In genomic region chr12:81915176-81915950, GRCm38 (mm10) we compare ENCODE assay signal across 8 mouse cellular contexts. TPM values are rescaled to one million over a fixed set of nuclear protein-coding genes. Genes with fewer than 3 reads are reported as not detected.
DNase-seq lines count a peak whose midpoint lies in the region; ATAC-seq and TF ChIP-seq lines count a peak whose summit lies in the region.
"Had no signal": no experiment of that assay in that cellular context is flagged by ENCODE, and none has a peak within 500 bp of the region (broad histone marks: within the 10 kb centered on the region; RNA-seq: fewer than 3 reads in every experiment).

No protein-coding gene starts in this region.

- WGBS in embryonic facial prominence, embryonic 14.5 days = 60% methylated on average over 2 of the region's 2 CpGs

- peak; percentile 10 for DNase-seq in G1E (ENCODE audit: low spot score)
- DNase-seq in adrenal gland, postnatal 25 days = peak; percentile 68
- DNase-seq in embryonic facial prominence, embryonic 14.5 days (ENCODE audit: low spot score) = peak; percentile 78
- peak; percentile 84 to 86 for DNase-seq in heart, postnatal 10 days
- peak; percentile 44 to 87 for DNase-seq in layer of hippocampus, adult 18-20 months (ENCODE audit: low spot score in 2 of 2)
- peak; percentile 80 for DNase-seq in lung, postnatal 25 days (ENCODE audit: low spot score)
- peak; percentile 65 to 66 for DNase-seq in right cerebral cortex, postnatal 36 days (ENCODE audit: low spot score in 2 of 2)

- TF ChIP-seq CTCF in G1E (IDR thresholded peaks at IDR 0.05; ENCODE audit: low read depth, low read length) = peak; percentile 62; the same call in 1 of the 2 replicates

- no peak overlapping the region for H3K4me2 ChIP-seq in embryonic facial prominence, embryonic 14.5 days (ENCODE audit: low read depth, low read length)

- peaks cover 2% of the 10 kb centered on the region for H3K27me3 ChIP-seq in G1E (ENCODE audit: insufficient read depth, low read length)
- no peaks in the 10 kb centered on the region for H3K27me3 ChIP-seq in embryonic facial prominence, embryonic 14.5 days (replicated peaks; ENCODE audit: control insufficient read depth, insufficient read depth, low read length)

- H3K9ac ChIP-seq in embryonic facial prominence, embryonic 14.5 days (ENCODE audit: low read depth, low read length) = no peak overlapping the region

- H3K4me1 ChIP-seq in G1E (ENCODE audit: insufficient read depth, low read depth, low read length) = no peaks in the 10 kb centered on the region
- H3K4me1 ChIP-seq in embryonic facial prominence, embryonic 14.5 days (ENCODE audit: control insufficient read depth, insufficient read depth, low read length) = peaks cover 8% of the 10 kb centered on the region

- H3K36me3 ChIP-seq in G1E (replicated peaks) = no peaks in the 10 kb centered on the region
- peaks cover 34% of the 10 kb centered on the region for H3K36me3 ChIP-seq in embryonic facial prominence, embryonic 14.5 days (ENCODE audit: control insufficient read depth, insufficient read depth, low read length)

- intact Hi-C loops in heart, postnatal 10 days (cut with DNase I) = loop anchor here (1.0 to 5.0 kb wide), 3 partner anchors 56 to 298 kb away; no protein-coding TSS in a partner anchor

- H3K4me3 ChIP-seq in G1E (ENCODE audit: low read depth, low read length) = no peak overlapping the region
- H3K4me3 ChIP-seq in embryonic facial prominence, embryonic 14.5 days (ENCODE audit: low read depth, low read length) = no peak overlapping the region

- peak; percentile 45; the same call in 1 of the 2 replicates for ATAC-seq in G1E (ENCODE audit: extremely low read depth, insufficient number of reproducible peaks, low FRiP score, poor library complexity, severe bottlenecking)
- ATAC-seq in embryonic facial prominence, embryonic 14.5 days (ENCODE audit: low read depth) = peak; percentile 50; the same call in 1 of the 2 replicates

- no peak overlapping the region for H3K27ac ChIP-seq in embryonic facial prominence, embryonic 14.5 days (replicated peaks; ENCODE audit: low read depth, low read length)
- H3K27ac ChIP-seq: macrophage had no signal

- no peaks in the 10 kb centered on the region for H3K9me3 ChIP-seq in G1E (replicated peaks)
- no peaks in the 10 kb centered on the region for H3K9me3 ChIP-seq in embryonic facial prominence, embryonic 14.5 days (ENCODE audit: control insufficient read depth, low read length)

RNA-seq across cellular contexts. Expression of gene Pcnx, which starts 55.5 kb away (rescaled TPM):
- total RNA-seq in G1E (2014; fragmentation: Nextera tagmentation) = not detected in 2 replicates
- total RNA-seq in G1E (2017) = 0.23 and 0.27 TPM in 2 replicates
- polyA plus RNA-seq in G1E (2012) = not detected in 2 replicates
- total RNA-seq in adrenal gland, postnatal 25 days (2021) = 64.0 and 72.0 TPM in 2 replicates
- 16.7 and 20.0 TPM in 2 replicates for polyA plus RNA-seq in embryonic facial prominence, embryonic 14.5 days (2014; fragmentation: Nextera tagmentation; extraction: Ambion mirVana)
- 10 to 100 TPM; 79.2 to 79.6 TPM for total RNA-seq in heart, postnatal 10 days (2021)
- total RNA-seq in layer of hippocampus, adult 18-20 months (2021) = 100 to 1,000 TPM; 101 to 115 TPM

Comparison
In these comparisons a context has a peak if more than half of its experiments do, and no peak if none do; other contexts are left out.
1. DNase-seq: peak in every context shown above with its lines; median percentile 85 in heart, postnatal 10 days; 80 in lung, postnatal 25 days; 78 in embryonic facial prominence, embryonic 14.5 days; 68 in adrenal gland, postnatal 25 days; 66 in layer of hippocampus, adult 18-20 months; 66 in right cerebral cortex, postnatal 36 days; 10 in G1E.
2. RNA of gene Pcnx, which starts 55.5 kb away (total RNA-seq): 101 to 115 TPM in layer of hippocampus, adult 18-20 months, 79.2 to 79.6 TPM in heart, postnatal 10 days and 64.0 to 72.0 TPM in adrenal gland, postnatal 25 days; 0.23 to 0.27 TPM in G1E; every median in the first group is over 10 times any median in the second.